Mouse (Mus musculus) midbrain, embryonic 14.5 days (tissue): Measurements from ENCODE around the gene Rasal2. TPM values are rescaled to one million over a fixed set of nuclear protein-coding genes. Genes with fewer than 3 reads are reported as not detected.

ENCODE experiments used
- ATAC-seq: fragments of 200-750 bp; cut with Nextera tagmentation; 2 replicates; pipeline ENCODE4 v1.8.0; 2017; ENCODE audit warnings: moderate number of reproducible peaks, moderate library complexity; ENCODE audit not compliant: low FRiP score, low TSS enrichment
- DNase-seq: peaks from one replicate; pipeline ENCODE4 v3.0.0-alpha.2; 2015
- H3K27ac ChIP-seq: fragments of 300-500 bp; sonication (generic); replicated peaks from 2 replicates; pipeline ENCODE4 v1.5.1; 2014; ENCODE audit warnings: mild to moderate bottlenecking, low read depth, low read length, moderate library complexity
- H3K27me3 ChIP-seq: fragments of 300-500 bp; sonication (generic); 2 replicates; pipeline ENCODE4 v1.6.1; 2014; ENCODE audit warnings: low read length, control low read depth, mixed read lengths; ENCODE audit not compliant: control insufficient read depth, insufficient read depth
- H3K36me3 ChIP-seq: fragments of 300-500 bp; sonication (generic); 2 replicates; pipeline ENCODE4 v1.6.1; 2014; ENCODE audit warnings: low read length, control low read depth; ENCODE audit not compliant: control insufficient read depth, insufficient read depth
- H3K4me1 ChIP-seq: fragments of 300-500 bp; sonication (generic); 2 replicates; pipeline ENCODE4 v1.6.1; 2014; ENCODE audit warnings: mild to moderate bottlenecking, antibody characterized with exemption, low read length, control low read depth; ENCODE audit not compliant: control insufficient read depth, insufficient read depth
- H3K4me2 ChIP-seq: fragments of 300-500 bp; sonication (generic); 2 replicates; pipeline ENCODE4 v1.6.1; 2014; ENCODE audit warnings: mild to moderate bottlenecking, low read length, moderate library complexity
- H3K4me3 ChIP-seq: fragments of 300-500 bp; sonication (generic); replicated peaks from 2 replicates; pipeline ENCODE4 v1.5.1; 2014; ENCODE audit warnings: low read depth, low read length
- H3K9ac ChIP-seq: fragments of 300-500 bp; sonication (generic); replicated peaks from 2 replicates; pipeline ENCODE4 v1.6.1; 2014; ENCODE audit warnings: mild to moderate bottlenecking, low read length, moderate library complexity
- H3K9me3 ChIP-seq: fragments of 300-500 bp; sonication (generic); 2 replicates; pipeline ENCODE4 v1.6.1; 2016; ENCODE audit warnings: low read length, control low read depth, mixed read lengths; ENCODE audit not compliant: control insufficient read depth
- WGBS: fragments of 180-500 bp; shearing (Covaris S2); extraction: QIAGEN DNeasy Blood & Tissue Kit; methylation state at CpG from one replicate; pipeline ENCODE4 v1.1.7; 2014; 5-methylcytosine and 5-hydroxymethylcytosine counted together
- polyA plus RNA-seq: library from polyadenylated mRNA; unstranded; fragments of >200 nt; fragmentation: Nextera tagmentation; extraction: Ambion mirVana; gene quantifications from 2 replicates; pipeline ENCODE4 v1.2.1, GENCODE M21; 2014

Gene Rasal2
- polyA plus RNA-seq, 1 experiment from 2014 or later, result 48.8 TPM

DNA sequence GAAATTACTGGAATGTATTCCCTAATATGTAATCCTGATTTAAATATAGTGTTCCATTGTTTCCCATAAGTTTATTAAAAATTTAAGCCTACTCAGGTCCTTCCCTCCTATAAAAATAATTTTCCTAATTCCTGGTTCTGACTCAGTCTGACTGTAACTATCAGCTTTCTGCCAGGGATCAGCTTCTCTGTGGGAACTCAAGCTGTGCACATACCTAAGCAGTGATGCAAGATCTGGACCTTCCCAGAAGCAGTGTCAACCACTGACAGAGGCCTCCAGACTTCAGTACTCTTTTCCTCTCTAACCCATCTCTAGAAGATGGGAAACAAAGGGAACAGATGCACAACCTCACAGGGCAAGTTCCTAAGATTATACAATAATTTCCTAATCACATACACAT is 68.9 kb downstream of the Rasal2 start:
- Histone ChIP-seq H3K9me3 (no peaks in the 10 kb centered on the region), H3K4me1 (no peaks in the 10 kb centered on the region), H3K36me3 (no peaks in the 10 kb centered on the region), H3K4me2 (no peak overlapping the region), H3K27me3 (no peaks in the 10 kb centered on the region), H3K27ac (no peak overlapping the region), H3K9ac (no peak overlapping the region), H3K4me3 (no peak overlapping the region)
- DNase-seq (peak; percentile 9), ATAC-seq (no peak)

DNA sequence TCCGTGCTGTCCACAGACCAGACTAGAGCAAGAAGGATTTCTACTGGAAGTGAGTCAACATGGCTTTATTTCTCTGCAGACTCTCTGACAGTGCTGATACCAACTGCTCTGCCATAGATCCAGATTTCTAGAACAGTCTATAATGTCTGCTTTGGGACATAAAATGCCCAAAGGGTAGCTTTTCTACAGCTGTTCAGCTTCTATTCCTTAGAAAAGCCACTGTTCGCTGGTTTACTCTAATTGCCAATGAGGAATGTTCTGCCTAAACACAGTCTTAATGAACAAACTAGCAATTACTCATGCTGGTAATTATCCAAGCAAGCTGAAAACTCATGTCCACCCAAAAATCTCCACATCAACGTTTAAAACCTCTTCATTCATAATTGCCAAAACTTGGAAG is 77.6 kb downstream of the Rasal2 start:
- Histone ChIP-seq H3K36me3 (no peaks in the 10 kb centered on the region), H3K9ac (no peak overlapping the region), H3K4me1 (no peaks in the 10 kb centered on the region), H3K27me3 (no peaks in the 10 kb centered on the region), H3K4me3 (no peak overlapping the region), H3K27ac (no peak overlapping the region), H3K9me3 (no peaks in the 10 kb centered on the region), H3K4me2 (no peak overlapping the region)
- 84% methylated on average over 3 of the region's 3 CpGs for WGBS
- ATAC-seq, result no peak
- no peak for DNase-seq

DNA sequence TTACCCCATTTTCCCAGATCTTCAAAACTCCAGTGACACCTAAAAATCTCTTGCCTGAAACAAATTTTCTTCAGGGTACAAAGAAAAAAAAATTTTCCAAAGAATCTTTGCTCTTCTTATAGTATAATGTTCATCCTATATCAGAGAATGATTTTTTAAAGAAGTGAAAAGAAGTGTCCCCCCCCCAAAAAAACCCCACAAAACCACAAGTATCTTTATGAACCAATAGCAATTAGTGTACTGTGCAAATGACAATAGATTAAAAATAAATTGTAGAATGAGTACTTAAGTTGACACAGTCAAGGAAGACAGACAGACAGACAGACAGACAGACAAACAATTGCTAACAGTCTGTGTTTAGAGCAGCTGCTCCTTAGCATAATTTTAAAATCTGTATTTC is 84.3 kb downstream of the Rasal2 start:
- Histone ChIP-seq H3K9ac (no peak overlapping the region), H3K4me1 (no peaks in the 10 kb centered on the region), H3K4me3 (no peak overlapping the region), H3K27me3 (no peaks in the 10 kb centered on the region), H3K4me2 (no peak overlapping the region), H3K36me3 (no peaks in the 10 kb centered on the region), H3K27ac (no peak overlapping the region), H3K9me3 (no peaks in the 10 kb centered on the region)
- DNase-seq (no peak), ATAC-seq (no peak)

DNA sequence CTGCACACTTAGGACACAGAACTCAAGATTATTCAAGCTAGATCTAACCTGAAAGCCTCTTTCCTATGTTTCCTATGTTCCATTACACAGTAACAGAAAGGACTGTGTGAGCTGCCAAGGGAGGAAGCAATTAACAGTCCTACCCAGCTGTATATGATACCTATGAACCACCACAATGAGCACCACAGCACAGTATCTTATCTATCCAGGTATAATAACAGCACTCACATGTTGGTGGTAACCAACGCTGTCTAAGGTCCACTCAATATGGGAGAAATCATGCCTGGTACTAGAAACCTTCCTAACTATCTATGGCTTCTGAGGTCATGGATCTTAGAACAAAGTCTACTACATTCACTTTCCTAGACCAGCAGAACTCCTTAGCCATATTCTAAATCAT is 89.3 kb downstream of the Rasal2 start:
- H3K9me3 ChIP-seq, result no peaks in the 10 kb centered on the region
- H3K27ac ChIP-seq, result no peak overlapping the region
- H3K4me1 ChIP-seq, result no peaks in the 10 kb centered on the region
- no peak overlapping the region for H3K4me3 ChIP-seq
- H3K4me2 ChIP-seq, result no peak overlapping the region
- H3K9ac ChIP-seq, result no peak overlapping the region
- ATAC-seq (no peak), DNase-seq (no peak)
- H3K36me3 ChIP-seq, result no peaks in the 10 kb centered on the region
- no peaks in the 10 kb centered on the region for H3K27me3 ChIP-seq
- WGBS, result 98% methylated on average over 1 of the region's 1 CpGs

DNA sequence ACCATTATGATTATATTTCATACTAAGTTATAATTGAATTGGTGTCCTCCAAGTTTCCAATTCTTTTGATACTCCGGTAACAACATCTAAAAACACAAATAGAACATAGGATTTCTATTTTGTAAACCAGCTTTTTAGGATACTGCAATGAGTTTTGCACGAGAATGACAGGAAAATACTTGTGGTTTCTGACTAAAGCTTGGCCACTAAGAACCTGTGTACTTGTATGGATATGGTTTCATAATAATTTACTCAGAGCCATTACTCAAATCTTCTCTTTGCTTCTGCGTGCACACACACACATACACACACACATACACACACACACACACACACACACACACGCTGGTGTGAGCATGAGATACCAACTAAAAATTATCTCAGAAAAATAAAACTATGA is 93.5 kb downstream of the Rasal2 start:
- Histone ChIP-seq H3K36me3 (no peaks in the 10 kb centered on the region), H3K9ac (no peak overlapping the region), H3K9me3 (no peaks in the 10 kb centered on the region), H3K27me3 (no peaks in the 10 kb centered on the region), H3K4me2 (no peak overlapping the region), H3K4me1 (no peaks in the 10 kb centered on the region), H3K27ac (no peak overlapping the region), H3K4me3 (no peak overlapping the region)
- no peak for ATAC-seq
- WGBS, result 97% methylated on average over 4 of the region's 4 CpGs
- DNase-seq, result no peak

DNA sequence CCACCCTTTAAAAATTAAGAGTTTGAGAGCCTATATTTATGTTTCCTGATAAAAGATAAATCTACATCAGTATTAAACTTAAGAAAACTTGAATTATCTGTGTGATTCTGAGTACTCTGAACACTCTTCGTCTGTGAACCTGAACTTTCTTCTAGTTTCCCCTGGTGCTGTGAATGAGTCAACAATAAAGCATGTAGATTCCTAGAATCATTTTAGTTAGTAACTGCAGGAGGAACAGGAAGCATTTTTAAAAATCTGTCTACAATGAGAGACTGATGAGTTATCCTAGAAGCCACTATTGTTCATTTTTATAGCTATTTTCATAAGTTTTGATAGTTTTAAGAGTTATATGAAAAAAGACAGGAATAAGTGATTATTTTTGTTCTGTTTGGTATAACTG is 111.1 kb downstream of the Rasal2 start:
- ATAC-seq (no peak), DNase-seq (no peak)
- Histone ChIP-seq H3K27ac (no peak overlapping the region), H3K4me1 (no peaks in the 10 kb centered on the region), H3K9me3 (no peaks in the 10 kb centered on the region), H3K4me2 (no peak overlapping the region), H3K27me3 (no peaks in the 10 kb centered on the region), H3K36me3 (peaks cover 4% of the 10 kb centered on the region; the same call in 1 of the 2 replicates), H3K9ac (no peak overlapping the region), H3K4me3 (no peak overlapping the region)
- 95% methylated on average over 1 of the region's 1 CpGs for WGBS

DNA sequence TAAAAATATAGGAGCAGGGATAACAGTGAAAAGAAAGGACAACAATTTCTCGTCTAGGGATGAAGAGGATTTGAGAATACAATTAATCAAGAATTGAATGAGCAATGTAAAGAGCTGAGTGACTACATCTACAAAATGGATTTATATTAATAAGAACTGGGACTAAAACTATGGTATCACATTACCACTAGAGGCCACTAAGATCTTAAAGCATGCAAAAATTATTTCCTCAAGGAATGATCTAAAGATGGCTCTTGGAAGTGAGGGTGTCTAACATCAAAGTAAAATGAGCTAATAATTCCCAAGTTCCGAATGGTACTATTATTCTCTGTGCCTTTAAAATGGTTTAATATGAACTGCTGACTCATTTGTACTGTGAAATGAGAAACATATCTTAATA is 112.8 kb downstream of the Rasal2 start:
- DNase-seq (no peak), ATAC-seq (no peak)
- Histone ChIP-seq H3K4me1 (no peaks in the 10 kb centered on the region), H3K9me3 (no peaks in the 10 kb centered on the region), H3K9ac (no peak overlapping the region), H3K4me2 (no peak overlapping the region), H3K27ac (no peak overlapping the region), H3K4me3 (no peak overlapping the region), H3K36me3 (peaks cover 4% of the 10 kb centered on the region; the same call in 1 of the 2 replicates), H3K27me3 (no peaks in the 10 kb centered on the region)
- WGBS, result 82% methylated on average over 2 of the region's 2 CpGs

DNA sequence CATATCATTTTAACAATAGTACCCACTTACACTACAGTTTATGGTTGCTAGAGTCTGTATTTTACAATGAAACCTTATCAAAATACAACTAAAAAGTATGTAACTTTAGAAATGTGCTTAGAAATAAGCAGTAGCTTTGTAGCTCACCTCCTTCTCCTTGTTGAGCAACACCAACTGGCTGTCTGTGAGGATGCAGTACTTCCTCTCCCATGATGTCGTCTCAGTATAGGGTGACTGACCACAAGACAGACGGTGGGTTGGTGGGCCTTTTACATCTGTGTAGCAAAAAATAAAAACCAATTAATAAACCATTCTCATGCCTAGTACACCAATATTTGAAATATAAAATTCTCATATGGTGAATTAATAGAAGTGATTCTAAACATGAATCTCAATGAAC is 113.4 kb downstream of the Rasal2 start:
- Histone ChIP-seq H3K4me1 (no peaks in the 10 kb centered on the region), H3K27me3 (no peaks in the 10 kb centered on the region), H3K4me3 (no peak overlapping the region), H3K9me3 (no peaks in the 10 kb centered on the region), H3K9ac (no peak overlapping the region), H3K36me3 (peaks cover 4% of the 10 kb centered on the region; the same call in 1 of the 2 replicates), H3K27ac (no peak overlapping the region), H3K4me2 (no peak overlapping the region)
- no peak for ATAC-seq
- no peak for DNase-seq
- 82% methylated on average over 2 of the region's 2 CpGs for WGBS

DNA sequence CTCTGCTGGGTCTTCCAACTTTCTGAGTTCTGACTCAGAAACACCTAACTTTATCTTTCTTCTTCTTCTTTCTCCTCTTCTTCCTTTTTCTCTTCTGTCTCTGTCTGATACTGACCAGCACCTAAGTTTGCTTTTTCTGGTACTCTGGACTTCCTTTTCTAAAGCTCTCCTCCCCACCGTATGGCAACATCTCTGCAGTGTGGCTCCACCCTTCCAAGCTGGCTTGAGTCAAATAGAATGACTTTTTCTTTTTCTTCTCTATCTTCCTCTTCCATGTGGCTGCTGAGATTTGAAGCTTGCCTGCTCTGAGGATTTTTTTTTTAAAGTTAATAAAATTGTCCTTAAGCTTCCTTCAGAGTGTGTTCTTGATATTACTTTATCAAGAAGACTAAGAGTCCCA is 115.3 kb downstream of the Rasal2 start:
- no peak overlapping the region for H3K9ac ChIP-seq
- H3K4me2 ChIP-seq, result no peak overlapping the region
- H3K4me1 ChIP-seq, result no peaks in the 10 kb centered on the region
- no peak overlapping the region for H3K27ac ChIP-seq
- DNase-seq (no peak), ATAC-seq (no peak)
- no peaks in the 10 kb centered on the region for H3K27me3 ChIP-seq
- H3K9me3 ChIP-seq, result no peaks in the 10 kb centered on the region
- WGBS, result 92% methylated on average over 1 of the region's 1 CpGs
- H3K36me3 ChIP-seq, result peaks cover 4% of the 10 kb centered on the region; the same call in 1 of the 2 replicates
- no peak overlapping the region for H3K4me3 ChIP-seq
